Mouse (Mus musculus): ENCODE measurements around the gene Ifitm7.

GRCm38 (mm10) chr16:13986574-13987478 lies at the start of gene Ifitm7, which contains the start of gene 2900011O08Rik:
- TF ChIP-seq ZNF384 (IDR thresholded peaks at IDR 0.05; ENCODE audit: low read depth, low read length) (no peak), CHD2 (IDR thresholded peaks at IDR 0.05; ENCODE audit: low read depth, low read length) (peak; percentile 71), HCFC1 (IDR thresholded peaks at IDR 0.05; ENCODE audit: borderline replicate concordance, insufficient read depth, low read length) (no peak), MAFK (IDR thresholded peaks at IDR 0.05; ENCODE audit: insufficient read depth, low read depth, low read length) (no peak)

Data from ES-E14 (cell line).